Mouse (Mus musculus) inflammation-experienced regulatory T-cells (primary cell): ENCODE data around the gene Calu. TPM values are rescaled to one million over a fixed set of nuclear protein-coding genes. Genes with fewer than 3 reads are reported as not detected.

Experiments used
- polyA plus RNA-seq, 2 experiments: library from polyadenylated mRNA; unstranded; fragments of 100-300 nt; shearing (Covaris generic); gene quantifications; one replicate each; pipeline ENCODE4 v1.2.1; 2017

Calu gene
- polyA plus RNA-seq = 100 to 1,000 TPM in 1 of 2 experiments, 10 to 100 TPM in 1; 83.5 to 120 TPM

GRCm38 (mm10) chr6:29347665-29348370, at the start of gene Calu:
Gene Calu (plus strand): TSS chr6:29348069.

GRCm38 (mm10) chr6:29318879-29319278, 29.0 kb upstream of the Calu start, which contains the start of gene Fam71f1:
Gene Fam71f1 (plus strand): TSS chr6:29319140.

GRCm38 (mm10) chr6:29388052-29388518, 40.2 kb downstream of the Calu start, which contains the start of gene Opn1sw:
Gene Opn1sw (minus strand): TSS chr6:29388468.

GRCm38 (mm10) chr6:29395910-29396713, 48.2 kb downstream of the Calu start, which contains the start of gene Ccdc136:
Gene Ccdc136 (plus strand): TSS chr6:29396309.

Other genes with a start within 250 kb of the Calu start
- gene Rbm28, start 183.1 kb upstream of the Calu start, polyA plus RNA-seq = 10 to 100 TPM; 57.4 to 62.9 TPM
- gene Prrt4, start 168.5 kb upstream of the Calu start, polyA plus RNA-seq = under 1 TPM; 0.22 to 0.34 TPM
- gene Impdh1, start 131.7 kb upstream of the Calu start, polyA plus RNA-seq = 100 to 1,000 TPM in 1 of 2 experiments, 10 to 100 TPM in 1; 68.5 to 112 TPM
- 10 to 100 TPM; 30.8 to 33.0 TPM for gene Hilpda, start 75.6 kb upstream of the Calu start, polyA plus RNA-seq
- 1 to 10 TPM in 1 of 2 experiments, not detected in 1; 2.7 TPM for gene Fam71f2, start 68.5 kb upstream of the Calu start, polyA plus RNA-seq
- not detected for gene Fam71f1, start 28.9 kb upstream of the Calu start, polyA plus RNA-seq
- gene Opn1sw, start 40.4 kb downstream of the Calu start, polyA plus RNA-seq = 1 to 10 TPM in 1 of 2 experiments, under 1 TPM in 1; 0.10 to 1.1 TPM
- 1 to 10 TPM; 2.0 to 5.2 TPM for gene Ccdc136, start 48.2 kb downstream of the Calu start, polyA plus RNA-seq
- gene Flnc, start 85.2 kb downstream of the Calu start, polyA plus RNA-seq = under 1 TPM; 0.06 to 0.34 TPM
- 100 to 1,000 TPM; 317 to 338 TPM for gene Atp6v1f, start 119.6 kb downstream of the Calu start, polyA plus RNA-seq
- gene Atp6v1fnb, start 123.4 kb downstream of the Calu start, polyA plus RNA-seq = under 1 TPM in 1 of 2 experiments, not detected in 1; 0.78 TPM
- gene Kcp, start 159.9 kb downstream of the Calu start, polyA plus RNA-seq = 1 to 10 TPM in 1 of 2 experiments, under 1 TPM in 1; 0.40 to 5.9 TPM
- 10 to 100 TPM; 20.2 to 42.7 TPM for gene Irf5, start 178.6 kb downstream of the Calu start, polyA plus RNA-seq